Mouse (Mus musculus) intestine, embryonic 14.5 days (tissue): Measurements from ENCODE around the gene Fat2. TPM values are rescaled to one million over a fixed set of nuclear protein-coding genes. Genes with fewer than 3 reads are reported as not detected.

Experiments
- ATAC-seq: fragments of 200-750 bp; cut with Nextera tagmentation; replicated peaks from 2 replicates; pipeline ENCODE4 v1.8.0; 2017; ENCODE audit warnings: low read depth, moderate number of reproducible peaks, moderate TSS enrichment, moderate library complexity; ENCODE audit not compliant: low FRiP score, low TSS enrichment
- DNase-seq: peaks from one replicate; pipeline ENCODE4 v3.0.0-alpha.2; 2018; ENCODE audit warnings: low spot score
- H3K27ac ChIP-seq: fragments of 300-500 bp; sonication (generic); 2 replicates; pipeline ENCODE4 v1.5.1; 2014; ENCODE audit warnings: low read depth, mild to moderate bottlenecking, control low read depth
- H3K27me3 ChIP-seq: fragments of 300-500 bp; sonication (generic); replicated peaks from 2 replicates; pipeline ENCODE4 v1.6.1; 2014; ENCODE audit warnings: low read length, control low read depth; ENCODE audit not compliant: control insufficient read depth, insufficient read depth
- H3K36me3 ChIP-seq: fragments of 300-500 bp; sonication (generic); 2 replicates; pipeline ENCODE4 v1.6.1; 2014; ENCODE audit warnings: low read length, control low read depth; ENCODE audit not compliant: control insufficient read depth, insufficient read depth
- H3K4me1 ChIP-seq: fragments of 300-500 bp; sonication (generic); replicated peaks from 2 replicates; pipeline ENCODE4 v1.6.1; 2014; ENCODE audit warnings: low read length, control low read depth, mixed read lengths; ENCODE audit not compliant: control insufficient read depth, insufficient read depth
- H3K4me2 ChIP-seq: fragments of 300-500 bp; sonication (generic); 2 replicates; pipeline ENCODE4 v1.6.1; 2014; ENCODE audit warnings: low read length
- H3K4me3 ChIP-seq: fragments of 300-500 bp; sonication (generic); 2 replicates; pipeline ENCODE4 v1.5.1; 2014; ENCODE audit warnings: low read depth, low read length, control low read depth, mixed read lengths
- H3K9ac ChIP-seq: fragments of 300-500 bp; sonication (generic); 2 replicates; pipeline ENCODE4 v1.6.1; 2014; ENCODE audit warnings: mild to moderate bottlenecking, low read length
- H3K9me3 ChIP-seq: fragments of 300-500 bp; sonication (generic); 2 replicates; pipeline ENCODE4 v1.6.1; 2016; ENCODE audit warnings: low read length, control low read depth; ENCODE audit not compliant: control insufficient read depth
- WGBS: fragments of 180-500 bp; shearing (Covaris S2); extraction: QIAGEN DNeasy Blood & Tissue Kit; methylation state at CpG from one replicate; pipeline ENCODE4 v1.1.7; 2014; 5-methylcytosine and 5-hydroxymethylcytosine counted together
- polyA plus RNA-seq: library from polyadenylated mRNA; unstranded; fragments of >200 nt; fragmentation: Nextera tagmentation; extraction: Ambion mirVana; gene quantifications from 2 replicates; pipeline ENCODE4 v1.2.1, GENCODE M21; 2014

The Fat2 gene
- polyA plus RNA-seq, 1 experiment from 2014 or later: 0.07 TPM

GRCm38 (mm10) chr11:55216830-55217229, 119.5 kb downstream of the Fat2 start:
- Histone ChIP-seq H3K4me2 (no peak overlapping the region), H3K4me3 (no peak overlapping the region), H3K4me1 (no peaks in the 10 kb centered on the region), H3K36me3 (peaks cover 10% of the 10 kb centered on the region; the same call in 1 of the 2 replicates), H3K27me3 (no peaks in the 10 kb centered on the region), H3K9ac (no peak overlapping the region), H3K9me3 (0 out of 2 replicates have a peak, but pooled peaks cover 3% of the 10 kb centered on the region), H3K27ac (no peak overlapping the region)
- WGBS: 38% methylated on average over 13 of the region's 13 CpGs
- no peak for DNase-seq
- no peak for ATAC-seq

GRCm38 (mm10) chr11:55216061-55216460, 120.3 kb downstream of the Fat2 start:
- H3K4me2 ChIP-seq: no peak overlapping the region
- no peak overlapping the region for H3K4me3 ChIP-seq
- no peak overlapping the region for H3K27ac ChIP-seq
- ATAC-seq: no peak
- H3K36me3 ChIP-seq: peaks cover 9% of the 10 kb centered on the region; the same call in 1 of the 2 replicates
- no peak overlapping the region for H3K9ac ChIP-seq
- 0 out of 2 replicates have a peak, but pooled peaks cover 3% of the 10 kb centered on the region for H3K9me3 ChIP-seq
- 68% methylated on average over 3 of the region's 4 CpGs for WGBS
- DNase-seq: no peak
- H3K27me3 ChIP-seq: no peaks in the 10 kb centered on the region
- no peaks in the 10 kb centered on the region for H3K4me1 ChIP-seq

- H3K4me2 ChIP-seq: no peak overlapping the region
- no peak for ATAC-seq
- no peak overlapping the region for H3K27ac ChIP-seq
- 0 out of 2 replicates have a peak, but pooled peaks cover 3% of the 10 kb centered on the region for H3K9me3 ChIP-seq
- H3K36me3 ChIP-seq: peaks cover 5% of the 10 kb centered on the region; the same call in 1 of the 2 replicates
- WGBS: 76% methylated on average over 3 of the region's 3 CpGs
- DNase-seq: no peak
- H3K4me1 ChIP-seq: no peaks in the 10 kb centered on the region
- no peak overlapping the region for H3K9ac ChIP-seq
- no peaks in the 10 kb centered on the region for H3K27me3 ChIP-seq
- H3K4me3 ChIP-seq: no peak overlapping the region
Measured at GRCm38 (mm10) chr11:55214978-55215377, 121.4 kb downstream of the Fat2 start.

- H3K9me3 ChIP-seq: 0 out of 2 replicates have a peak, but pooled peaks cover 3% of the 10 kb centered on the region
Measured at GRCm38 (mm10) chr11:55214161-55214560, 122.2 kb downstream of the Fat2 start.

GRCm38 (mm10) chr11:55213518-55213917, 122.8 kb downstream of the Fat2 start:
- WGBS: 92% methylated on average over 4 of the region's 4 CpGs
- no peak overlapping the region for H3K27ac ChIP-seq
- H3K4me2 ChIP-seq: no peak overlapping the region
- no peak overlapping the region for H3K4me3 ChIP-seq
- H3K4me1 ChIP-seq: peaks cover 5% of the 10 kb centered on the region; the same call in 1 of the 2 replicates
- no peaks in the 10 kb centered on the region for H3K27me3 ChIP-seq
- H3K9me3 ChIP-seq: 0 out of 2 replicates have a peak, but pooled peaks cover 3% of the 10 kb centered on the region
- no peaks in the 10 kb centered on the region for H3K36me3 ChIP-seq
- H3K9ac ChIP-seq: no peak overlapping the region
- ATAC-seq (no peak), DNase-seq (no peak)

More at GRCm38 (mm10) chr11:55214161-55214560, 122.2 kb downstream of the Fat2 start:
- Histone ChIP-seq H3K27me3 (no peaks in the 10 kb centered on the region), H3K4me2 (no peak overlapping the region), H3K27ac (no peak overlapping the region), H3K9ac (no peak overlapping the region), H3K36me3 (0 out of 2 replicates have a peak, but pooled peaks cover 3% of the 10 kb centered on the region), H3K4me1 (no peaks in the 10 kb centered on the region; the same call in 1 of the 2 replicates), H3K4me3 (no peak overlapping the region)
- DNase-seq (no peak), ATAC-seq (no peak)
- WGBS: 81% methylated on average over 5 of the region's 5 CpGs

GRCm38 (mm10) chr11:55209626-55210353, 126.6 kb downstream of the Fat2 start:
- DNase-seq (no peak), ATAC-seq (no peak)
- 0 out of 2 replicates have a peak, but pooled peaks cover 3% of the 10 kb centered on the region for H3K9me3 ChIP-seq
- no peak overlapping the region for H3K9ac ChIP-seq
- 60% methylated on average over 6 of the region's 6 CpGs for WGBS
- no peak overlapping the region for H3K27ac ChIP-seq
- H3K4me2 ChIP-seq: no peak overlapping the region
- H3K4me1 ChIP-seq: peaks cover 6% of the 10 kb centered on the region; the same call in 1 of the 2 replicates
- no peaks in the 10 kb centered on the region for H3K27me3 ChIP-seq
- H3K4me3 ChIP-seq: no peak overlapping the region
- H3K36me3 ChIP-seq: no peaks in the 10 kb centered on the region

- no peak overlapping the region for H3K4me3 ChIP-seq
- ATAC-seq: no peak
- no peaks in the 10 kb centered on the region for H3K36me3 ChIP-seq
- no peak overlapping the region for H3K27ac ChIP-seq
- DNase-seq: no peak
- H3K4me1 ChIP-seq: peaks cover 6% of the 10 kb centered on the region; the same call in 1 of the 2 replicates
- H3K9me3 ChIP-seq: 0 out of 2 replicates have a peak, but pooled peaks cover 3% of the 10 kb centered on the region
- H3K4me2 ChIP-seq: no peak overlapping the region
- no peaks in the 10 kb centered on the region for H3K27me3 ChIP-seq
- WGBS: 68% methylated on average over 2 of the region's 2 CpGs
- no peak overlapping the region for H3K9ac ChIP-seq
Measured at GRCm38 (mm10) chr11:55209032-55209431, 127.3 kb downstream of the Fat2 start.

GRCm38 (mm10) chr11:55208001-55208690, 128.2 kb downstream of the Fat2 start:
- Histone ChIP-seq H3K4me3 (no peak overlapping the region), H3K9ac (no peak overlapping the region), H3K36me3 (no peaks in the 10 kb centered on the region), H3K27me3 (no peaks in the 10 kb centered on the region), H3K27ac (no peak overlapping the region), H3K4me1 (peaks cover 6% of the 10 kb centered on the region; the same call in 1 of the 2 replicates), H3K4me2 (no peak overlapping the region), H3K9me3 (0 out of 2 replicates have a peak, but pooled peaks cover 2% of the 10 kb centered on the region)
- no peak for DNase-seq
- WGBS: 53% methylated on average over 6 of the region's 6 CpGs
- ATAC-seq: no peak
